Mouse (Mus musculus): ENCODE results near the gene Rnaseh1.

DNA sequence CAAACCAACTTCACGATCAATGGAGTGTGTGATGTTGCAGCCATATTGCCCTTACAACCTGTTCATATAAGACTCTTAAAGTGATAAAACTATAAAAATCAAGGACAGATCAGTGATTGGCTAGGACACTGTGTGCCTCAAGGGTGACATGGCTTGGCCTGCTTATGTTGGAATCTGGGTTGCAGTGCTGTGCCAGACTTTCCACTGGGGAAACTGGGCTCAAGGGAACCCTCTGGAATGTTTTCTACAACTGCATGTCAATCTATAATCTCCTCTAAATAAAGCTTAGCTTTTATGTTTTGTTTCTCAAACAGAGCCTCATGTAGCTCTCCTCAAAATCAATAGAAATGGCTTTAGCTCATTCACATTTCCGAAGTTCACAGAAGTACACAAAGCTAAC lies 25.2 kb upstream of the Rnaseh1 start:
- TF ChIP-seq GATA1 (IDR thresholded peaks at IDR 0.05; ENCODE audit: borderline replicate concordance, low read length): no peak
- no peak for TF ChIP-seq FLI1 (IDR thresholded peaks at IDR 0.05; ENCODE audit: low read length)
